Mouse (Mus musculus): ENCODE measurements around the gene Gpcpd1.

Gpcpd1 gene

GRCm38 (mm10) chr2:132578711-132579110, 8.8 kb downstream of the Gpcpd1 start:
- Histone ChIP-seq H3K4me1 (replicated peaks; ENCODE audit: low read depth, low read length) (peaks cover 6% of the 10 kb centered on the region; the same call in 1 of the 2 replicates), H3K4me3 (replicated peaks; ENCODE audit: low read length) (no peak overlapping the region), H3K27me3 (ENCODE audit: insufficient read depth, low read length) (no peaks in the 10 kb centered on the region), H3K36me3 (ENCODE audit: insufficient read depth, low read length) (no peaks in the 10 kb centered on the region), H3K9me3 (ENCODE audit: low read length) (no peaks in the 10 kb centered on the region)
- TF ChIP-seq POU5F1 (IDR thresholded peaks at IDR 0.05; ENCODE audit: borderline replicate concordance, low read length) (no peak), CTCF (conservative IDR thresholded peaks at IDR 0.05; ENCODE audit: low read length) (no peak), NANOG (IDR thresholded peaks at IDR 0.05; ENCODE audit: borderline replicate concordance, low read length) (no peak)

- Histone ChIP-seq H3K27me3 (ENCODE audit: insufficient read depth, low read length) (no peaks in the 10 kb centered on the region), H3K9me3 (ENCODE audit: low read length) (no peaks in the 10 kb centered on the region), H3K4me3 (replicated peaks; ENCODE audit: low read length) (peak overlapping the region; percentile 91), H3K36me3 (ENCODE audit: insufficient read depth, low read length) (no peaks in the 10 kb centered on the region), H3K4me1 (replicated peaks; ENCODE audit: low read depth, low read length) (peaks cover 6% of the 10 kb centered on the region; the same call in 1 of the 2 replicates)
- TF ChIP-seq NANOG (IDR thresholded peaks at IDR 0.05; ENCODE audit: borderline replicate concordance, low read length) (no peak), CTCF (conservative IDR thresholded peaks at IDR 0.05; ENCODE audit: low read length) (no peak)
Observed at GRCm38 (mm10) chr2:132578059-132578458, 9.5 kb downstream of the Gpcpd1 start.

GRCm38 (mm10) chr2:132577431-132577981, 10.0 kb downstream of the Gpcpd1 start:
- Histone ChIP-seq H3K9me3 (ENCODE audit: low read length) (no peaks in the 10 kb centered on the region), H3K36me3 (ENCODE audit: insufficient read depth, low read length) (no peaks in the 10 kb centered on the region), H3K27me3 (ENCODE audit: insufficient read depth, low read length) (no peaks in the 10 kb centered on the region), H3K4me3 (replicated peaks; ENCODE audit: low read length) (peak overlapping the region; percentile 91), H3K4me1 (replicated peaks; ENCODE audit: low read depth, low read length) (peaks cover 6% of the 10 kb centered on the region; the same call in 1 of the 2 replicates)
- TF ChIP-seq CTCF (conservative IDR thresholded peaks at IDR 0.05; ENCODE audit: low read length) (no peak), POU5F1 (IDR thresholded peaks at IDR 0.05; ENCODE audit: borderline replicate concordance, low read length) (no peak), NANOG (IDR thresholded peaks at IDR 0.05; ENCODE audit: borderline replicate concordance, low read length) (no peak)

GRCm38 (mm10) chr2:132576522-132577135, 10.9 kb downstream of the Gpcpd1 start:
- Histone ChIP-seq H3K9me3 (ENCODE audit: low read length) (no peaks in the 10 kb centered on the region), H3K4me1 (replicated peaks; ENCODE audit: low read depth, low read length) (peaks cover 6% of the 10 kb centered on the region; the same call in 1 of the 2 replicates), H3K4me3 (replicated peaks; ENCODE audit: low read length) (peak overlapping the region; percentile 91), H3K27me3 (ENCODE audit: insufficient read depth, low read length) (no peaks in the 10 kb centered on the region), H3K36me3 (ENCODE audit: insufficient read depth, low read length) (peaks cover 3% of the 10 kb centered on the region; the same call in 1 of the 2 replicates)
- TF ChIP-seq CTCF (conservative IDR thresholded peaks at IDR 0.05; ENCODE audit: low read length): no peak
- no peak for TF ChIP-seq NANOG (IDR thresholded peaks at IDR 0.05; ENCODE audit: borderline replicate concordance, low read length)
- no peak for TF ChIP-seq POU5F1 (IDR thresholded peaks at IDR 0.05; ENCODE audit: borderline replicate concordance, low read length)

- TF ChIP-seq CTCF (conservative IDR thresholded peaks at IDR 0.05; ENCODE audit: low read length) (no peak), NANOG (IDR thresholded peaks at IDR 0.05; ENCODE audit: borderline replicate concordance, low read length) (no peak), POU5F1 (IDR thresholded peaks at IDR 0.05; ENCODE audit: borderline replicate concordance, low read length) (no peak)
- H3K27me3 ChIP-seq (ENCODE audit: insufficient read depth, low read length): no peaks in the 10 kb centered on the region
- no peaks in the 10 kb centered on the region for H3K9me3 ChIP-seq (ENCODE audit: low read length)
Observed at GRCm38 (mm10) chr2:132575759-132576439, 11.6 kb downstream of the Gpcpd1 start.

GRCm38 (mm10) chr2:132575256-132575655, 12.3 kb downstream of the Gpcpd1 start:
- Histone ChIP-seq H3K4me1 (replicated peaks; ENCODE audit: low read depth, low read length) (peaks cover 6% of the 10 kb centered on the region; the same call in 1 of the 2 replicates), H3K27me3 (ENCODE audit: insufficient read depth, low read length) (no peaks in the 10 kb centered on the region), H3K36me3 (ENCODE audit: insufficient read depth, low read length) (peaks cover 8% of the 10 kb centered on the region), H3K4me3 (replicated peaks; ENCODE audit: low read length) (no peak overlapping the region), H3K9me3 (ENCODE audit: low read length) (no peaks in the 10 kb centered on the region)
- TF ChIP-seq NANOG (IDR thresholded peaks at IDR 0.05; ENCODE audit: borderline replicate concordance, low read length) (no peak), CTCF (conservative IDR thresholded peaks at IDR 0.05; ENCODE audit: low read length) (no peak), POU5F1 (IDR thresholded peaks at IDR 0.05; ENCODE audit: borderline replicate concordance, low read length) (no peak)

More at GRCm38 (mm10) chr2:132575759-132576439, 11.6 kb downstream of the Gpcpd1 start:
- Histone ChIP-seq H3K36me3 (ENCODE audit: insufficient read depth, low read length) (peaks cover 8% of the 10 kb centered on the region), H3K4me3 (replicated peaks; ENCODE audit: low read length) (no peak overlapping the region), H3K4me1 (replicated peaks; ENCODE audit: low read depth, low read length) (peaks cover 6% of the 10 kb centered on the region; the same call in 1 of the 2 replicates)

- peaks cover 4% of the 10 kb centered on the region; the same call in 1 of the 2 replicates for H3K4me1 ChIP-seq (replicated peaks; ENCODE audit: low read depth, low read length)
- H3K9me3 ChIP-seq (ENCODE audit: low read length): no peaks in the 10 kb centered on the region
- TF ChIP-seq POU5F1 (IDR thresholded peaks at IDR 0.05; ENCODE audit: borderline replicate concordance, low read length) (no peak), CTCF (conservative IDR thresholded peaks at IDR 0.05; ENCODE audit: low read length) (no peak), NANOG (IDR thresholded peaks at IDR 0.05; ENCODE audit: borderline replicate concordance, low read length) (no peak)
- no peaks in the 10 kb centered on the region for H3K27me3 ChIP-seq (ENCODE audit: insufficient read depth, low read length)
- peaks cover 11% of the 10 kb centered on the region for H3K36me3 ChIP-seq (ENCODE audit: insufficient read depth, low read length)
- no peak overlapping the region for H3K4me3 ChIP-seq (replicated peaks; ENCODE audit: low read length)
Observed at GRCm38 (mm10) chr2:132573280-132573679, 14.2 kb downstream of the Gpcpd1 start.

GRCm38 (mm10) chr2:132572651-132573050, 14.9 kb downstream of the Gpcpd1 start:
- TF ChIP-seq NANOG (IDR thresholded peaks at IDR 0.05; ENCODE audit: borderline replicate concordance, low read length) (no peak), CTCF (conservative IDR thresholded peaks at IDR 0.05; ENCODE audit: low read length) (no peak), POU5F1 (IDR thresholded peaks at IDR 0.05; ENCODE audit: borderline replicate concordance, low read length) (no peak)
- H3K4me1 ChIP-seq (replicated peaks; ENCODE audit: low read depth, low read length): peaks cover 3% of the 10 kb centered on the region; the same call in 1 of the 2 replicates
- no peaks in the 10 kb centered on the region for H3K27me3 ChIP-seq (ENCODE audit: insufficient read depth, low read length)
- no peak overlapping the region for H3K4me3 ChIP-seq (replicated peaks; ENCODE audit: low read length)
- no peaks in the 10 kb centered on the region for H3K9me3 ChIP-seq (ENCODE audit: low read length)
- H3K36me3 ChIP-seq (ENCODE audit: insufficient read depth, low read length): peaks cover 11% of the 10 kb centered on the region
